Mouse (Mus musculus) liver, adult 2 months (tissue): ENCODE data around the gene Mrgprb1. TPM values are rescaled to one million over a fixed set of nuclear protein-coding genes. Genes with fewer than 3 reads are reported as not detected.
"Not testable (repeated sequence)": the region's sequence is repeated elsewhere in the genome, so short reads cannot be mapped to it uniquely, and the experiment has no call there.

Experiments
- DNase-seq: peaks from one replicate; pipeline ENCODE4 v3.0.0-alpha.2; 2011; ENCODE audit warnings: low read depth, low spot score; ENCODE audit errors: extremely low read depth
- H3K27ac ChIP-seq: fragments of 200-500 bp; replicated peaks from 2 replicates; pipeline ENCODE4 v1.5.1; 2012; ENCODE audit warnings: low read depth, mild to moderate bottlenecking, control low read depth, inconsistent platforms, low read length; ENCODE audit not compliant: insufficient read depth
- H3K27me3 ChIP-seq: fragments of 200-500 bp; 2 replicates; pipeline ENCODE4 v1.6.1; 2012; ENCODE audit warnings: mild to moderate bottlenecking, moderate library complexity, low read length, inconsistent platforms; ENCODE audit not compliant: control insufficient read depth, insufficient read depth
- H3K36me3 ChIP-seq: fragments of 200-500 bp; 2 replicates; pipeline ENCODE4 v1.6.1; 2012; ENCODE audit warnings: low read length, inconsistent platforms; ENCODE audit not compliant: control insufficient read depth, insufficient read depth
- H3K4me1 ChIP-seq: fragments of 200-500 bp; 2 replicates; pipeline ENCODE4 v1.6.1; 2011; ENCODE audit warnings: low read length; ENCODE audit not compliant: control insufficient read depth, insufficient read depth
- H3K4me3 ChIP-seq: fragments of 200-500 bp; 2 replicates; pipeline ENCODE4 v1.5.1; 2011; ENCODE audit warnings: low read depth, mild to moderate bottlenecking, control low read depth, low read length, moderate library complexity; ENCODE audit not compliant: insufficient read depth
- H3K79me2 ChIP-seq: fragments of 200-500 bp; 2 replicates; pipeline ENCODE4 v1.6.1; 2012; ENCODE audit warnings: inconsistent platforms, mild to moderate bottlenecking, low read length, moderate library complexity; ENCODE audit not compliant: control insufficient read depth, insufficient read depth
- H3K9ac ChIP-seq: fragments of 200-500 bp; 2 replicates; pipeline ENCODE4 v1.6.1; 2012; ENCODE audit warnings: low read depth, mild to moderate bottlenecking, control low read depth, inconsistent platforms, low read length
- CTCF ChIP-seq: fragments of 200-500 bp; IDR thresholded peaks from 2 replicates; pipeline ENCODE4 v1.5.1; 2011; ENCODE audit warnings: low read depth, low read length, control low read depth
- POLR2A ChIP-seq: fragments of 200-500 bp; IDR thresholded peaks from 2 replicates; pipeline ENCODE4 v1.6.1; 2011; ENCODE audit warnings: low read length, control low read depth; ENCODE audit not compliant: insufficient read depth; ENCODE audit errors: extremely low read depth
- WGBS: fragments of 180-500 bp; shearing (Covaris S2); methylation state at CpG from one replicate; pipeline ENCODE4 v1.1.7; 2018; 5-methylcytosine and 5-hydroxymethylcytosine counted together
- polyA plus RNA-seq: library from polyadenylated mRNA; depleted of rRNA; stranded (reverse); fragments of >200 nt; gene quantifications from 2 replicates; pipeline ENCODE4 v1.2.3, GENCODE M21; 2012; rRNA removed
- total RNA-seq: library from RNA; depleted of rRNA; stranded (reverse); fragments of >200 nt; gene quantifications from 2 replicates; pipeline ENCODE4 v1.2.3, GENCODE M21; 2014; rRNA removed

Mrgprb1 gene
- total RNA-seq (not detected in 2 replicates), polyA plus RNA-seq (not detected in 2 replicates)

GRCm38 (mm10) chr7:48456242-48456641 is at the start of gene Mrgprb1:
Mrgprb1 (minus strand) TSS chr7:48456342.
- Histone ChIP-seq H3K27ac (no peak within 1 kb of the TSS), H3K9ac (no peak within 1 kb of the TSS), H3K79me2 (no peaks in the 10 kb centered on the region), H3K27me3 (no peaks in the 10 kb centered on the region), H3K4me3 (no peak within 1 kb of the TSS), H3K4me1 (no peaks in the 10 kb centered on the region), H3K36me3 (no peaks in the 10 kb centered on the region)
- WGBS: 79% methylated on average over 3 of the region's 3 CpGs
- no peak for TF ChIP-seq CTCF
- TF ChIP-seq POLR2A: no peak
- no peak for DNase-seq

DNA sequence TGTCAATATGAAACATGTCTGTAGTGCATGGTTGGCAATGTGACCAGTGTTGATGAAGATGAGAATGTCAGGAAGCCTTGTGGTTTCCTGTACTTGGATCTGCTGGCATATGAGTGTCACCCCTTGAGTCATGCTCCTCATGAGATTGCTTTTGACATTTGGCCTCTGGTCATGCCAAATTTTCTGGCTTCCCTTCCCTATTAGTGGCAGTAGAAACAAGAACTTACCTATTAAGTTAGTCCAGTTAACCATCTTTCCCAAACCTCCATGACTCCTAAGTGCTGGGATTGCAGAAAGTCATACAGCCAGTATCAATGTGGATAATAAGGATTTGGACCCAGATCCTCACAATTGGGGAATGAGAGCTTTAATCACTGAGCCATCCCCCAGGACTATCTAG is 43.1 kb upstream of the Mrgprb1 start, which contains the start of gene Mrgprx2:
Mrgprx2 (minus strand) TSS at position 101 of the 400 bp plus-strand sequence.
- H3K9ac ChIP-seq: no peak within 1 kb of the TSS
- no peaks in the 10 kb centered on the region for H3K79me2 ChIP-seq
- no peaks in the 10 kb centered on the region for H3K4me1 ChIP-seq
- no peak for DNase-seq
- no peak within 1 kb of the TSS for H3K27ac ChIP-seq
- H3K27me3 ChIP-seq: no peaks in the 10 kb centered on the region
- TF ChIP-seq POLR2A (no peak), CTCF (no peak)
- no peaks in the 10 kb centered on the region for H3K36me3 ChIP-seq
- H3K4me3 ChIP-seq: no peak within 1 kb of the TSS

GRCm38 (mm10) chr7:48436581-48436980 is 19.6 kb downstream of the Mrgprb1 start:
- WGBS: 39% methylated on average over 3 of the region's 3 CpGs
- no peak overlapping the region for H3K9ac ChIP-seq

GRCm38 (mm10) chr7:48435936-48436335 is 20.2 kb downstream of the Mrgprb1 start:
- H3K36me3 ChIP-seq, H3K27me3 ChIP-seq, H3K79me2 ChIP-seq, H3K9ac ChIP-seq, H3K4me1 ChIP-seq, H3K4me3 ChIP-seq, H3K27ac ChIP-seq, DNase-seq: not testable (repeated sequence)
- WGBS: 71% methylated on average over 3 of the region's 3 CpGs

More at GRCm38 (mm10) chr7:48436581-48436980, 19.6 kb downstream of the Mrgprb1 start:
- Histone ChIP-seq H3K4me1 (no peaks in the 10 kb centered on the region), H3K36me3 (no peaks in the 10 kb centered on the region), H3K4me3 (no peak overlapping the region), H3K79me2 (no peaks in the 10 kb centered on the region), H3K27ac (no peak overlapping the region), H3K27me3 (no peaks in the 10 kb centered on the region)
- TF ChIP-seq CTCF (no peak), POLR2A (no peak)
- no peak for DNase-seq

Other genes with a start within 250 kb of the Mrgprb1 start
- not detected in 2 replicates for gene Mrgprb8, start 67.8 kb downstream of the Mrgprb1 start, total RNA-seq
- gene Mrgprb8, start 67.8 kb downstream of the Mrgprb1 start, polyA plus RNA-seq: not detected in 2 replicates
- gene Mrgprx2, start 43.0 kb upstream of the Mrgprb1 start, total RNA-seq: not detected in 2 replicates
- not detected in 2 replicates for gene Mrgprx2, start 43.0 kb upstream of the Mrgprb1 start, polyA plus RNA-seq
- not detected in 2 replicates for gene Mrgprb2, start 101.7 kb upstream of the Mrgprb1 start, total RNA-seq
- gene Mrgprb2, start 101.7 kb upstream of the Mrgprb1 start, polyA plus RNA-seq: not detected in 2 replicates
- not detected in 2 replicates for gene Mrgprb3, start 187.5 kb upstream of the Mrgprb1 start, total RNA-seq
- gene Mrgprb3, start 187.5 kb upstream of the Mrgprb1 start, polyA plus RNA-seq: not detected in 2 replicates